Mouse (Mus musculus): Measurements from ENCODE around the gene Grhl1.

Grhl1 gene

GRCm38 (mm10) chr12:24644125-24644571 lies 72.1 kb downstream of the Grhl1 start:
- peak; percentile 35 for DNase-seq (ENCODE audit: low spot score)

- DNase-seq (ENCODE audit: low spot score): no peak
Measured at GRCm38 (mm10) chr12:24645901-24646300, 73.8 kb downstream of the Grhl1 start.

GRCm38 (mm10) chr12:24648094-24648493 lies 76.0 kb downstream of the Grhl1 start:
- DNase-seq (ENCODE audit: low spot score): no peak

- no peak for DNase-seq (ENCODE audit: low spot score)
Measured at GRCm38 (mm10) chr12:24650415-24651062, 78.5 kb downstream of the Grhl1 start.

DNA sequence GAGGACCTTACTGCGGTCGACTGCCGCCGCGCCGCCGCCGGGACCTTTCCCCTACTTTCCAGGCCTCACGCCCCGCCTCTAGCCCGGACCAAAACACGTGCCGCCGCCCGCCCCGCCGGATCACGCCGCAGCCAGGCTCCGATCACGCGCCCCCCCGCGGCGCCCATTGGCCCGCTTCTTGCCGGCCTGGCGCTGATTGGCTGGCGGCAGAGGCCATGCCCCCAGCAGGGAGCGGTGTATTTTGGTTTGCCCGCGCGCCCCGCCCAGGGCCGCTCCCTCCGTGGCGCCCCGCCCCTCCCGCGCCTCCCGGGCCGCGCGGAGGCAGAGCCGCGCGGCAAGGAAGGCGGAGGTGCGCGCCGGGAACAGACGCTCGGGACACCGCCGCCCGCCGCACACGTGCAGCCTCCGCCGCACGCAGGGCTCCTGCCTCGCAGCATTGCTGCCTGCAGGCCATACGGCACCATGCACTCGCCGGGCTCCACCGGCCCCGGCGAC lies 79.0 kb downstream of the Grhl1 start, which contains the start of gene Klf11:
Gene Klf11 (plus strand): TSS at position 212 of the 495 bp plus-strand sequence.
- peak; percentile 95 for DNase-seq (ENCODE audit: low spot score)

GRCm38 (mm10) chr12:24651642-24652342 lies 79.7 kb downstream of the Grhl1 start:
- DNase-seq (ENCODE audit: low spot score): peak; percentile 94

GRCm38 (mm10) chr12:24654065-24654862 lies 82.2 kb downstream of the Grhl1 start:
- DNase-seq (ENCODE audit: low spot score): no peak

DNA sequence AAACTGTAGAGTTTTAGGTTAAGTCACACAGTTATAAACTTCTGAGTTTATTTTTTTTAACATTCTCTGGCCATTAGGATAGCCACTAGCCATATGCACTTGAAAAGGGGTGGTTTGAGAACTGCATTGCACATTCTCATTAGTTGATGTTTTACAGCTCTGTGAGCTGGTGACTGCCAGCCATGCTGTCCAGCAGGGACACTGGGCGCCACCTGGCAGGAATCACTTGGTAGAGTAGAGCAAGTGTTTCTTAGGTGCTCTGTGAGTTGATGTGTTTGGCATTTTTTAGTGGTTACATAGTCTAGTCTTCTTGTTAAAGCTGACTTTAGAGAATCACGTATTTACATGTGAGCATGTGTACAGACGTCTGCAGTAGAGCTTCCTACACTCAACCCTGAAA lies 84.4 kb downstream of the Grhl1 start:
- no peak for DNase-seq (ENCODE audit: low spot score)

DNA sequence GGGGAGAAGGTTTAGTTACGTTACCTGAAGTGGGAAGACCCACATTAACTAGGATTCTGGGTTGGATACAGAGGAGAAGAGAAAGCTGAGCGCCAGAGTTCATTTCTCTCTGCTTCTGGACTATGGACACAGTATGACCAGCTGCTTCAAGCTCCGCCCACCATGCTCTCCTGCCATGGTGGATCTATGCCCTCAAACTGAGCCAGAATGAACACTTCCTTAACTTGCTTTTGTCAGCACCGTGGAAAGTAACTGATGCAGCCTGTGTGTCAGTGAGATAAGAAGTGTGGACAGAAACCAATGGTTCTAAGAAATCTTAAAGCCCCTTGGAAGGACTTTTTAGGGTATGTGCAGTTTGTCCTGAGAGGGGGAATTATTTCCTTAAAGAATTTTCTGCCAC lies 86.9 kb downstream of the Grhl1 start:
- no peak for DNase-seq (ENCODE audit: low spot score)

DNA sequence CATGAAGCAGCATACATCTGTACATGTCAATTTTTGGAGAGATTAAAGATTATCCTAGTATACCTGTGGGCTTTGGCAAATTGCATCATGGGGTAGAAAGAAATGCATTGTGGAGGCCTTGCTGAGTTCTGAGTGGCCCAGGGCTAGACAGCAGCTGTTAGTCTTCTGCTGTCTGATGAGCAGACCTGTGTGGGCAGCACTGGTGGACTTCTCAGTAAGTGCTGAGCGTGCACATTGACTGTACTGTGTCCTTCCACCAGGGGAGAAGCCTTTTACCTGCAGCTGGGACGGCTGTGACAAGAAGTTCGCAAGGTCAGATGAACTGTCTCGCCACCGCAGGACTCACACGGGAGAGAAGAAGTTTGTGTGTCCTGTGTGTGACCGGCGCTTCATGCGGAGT lies 87.8 kb downstream of the Grhl1 start:
- DNase-seq (ENCODE audit: low spot score): no peak

DNA sequence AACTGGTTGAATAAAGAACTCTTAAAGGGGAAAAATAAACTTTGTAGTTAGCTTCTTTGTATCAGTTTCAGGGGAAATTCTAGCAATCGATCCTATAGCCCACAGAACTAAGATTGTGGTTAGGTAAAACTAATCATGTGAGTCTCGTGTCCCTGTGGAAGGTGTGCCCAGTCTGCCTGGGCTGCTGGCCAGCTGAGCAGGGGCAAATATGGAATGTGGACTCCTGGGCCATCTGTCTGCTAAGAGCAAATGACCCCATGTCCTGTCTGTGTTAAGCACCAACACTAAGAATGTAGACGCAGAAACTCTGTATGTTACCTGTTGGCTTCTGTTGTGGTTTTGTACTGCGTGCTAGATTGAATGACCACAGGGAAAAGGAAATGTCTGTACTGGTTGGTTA lies 89.0 kb downstream of the Grhl1 start:
- DNase-seq (ENCODE audit: low spot score): no peak

- no peak for DNase-seq (ENCODE audit: low spot score)
Measured at GRCm38 (mm10) chr12:24662131-24662530, 90.0 kb downstream of the Grhl1 start.
